8 mouse cellular contexts compared by ENCODE assay signal in the genomic region with DNA sequence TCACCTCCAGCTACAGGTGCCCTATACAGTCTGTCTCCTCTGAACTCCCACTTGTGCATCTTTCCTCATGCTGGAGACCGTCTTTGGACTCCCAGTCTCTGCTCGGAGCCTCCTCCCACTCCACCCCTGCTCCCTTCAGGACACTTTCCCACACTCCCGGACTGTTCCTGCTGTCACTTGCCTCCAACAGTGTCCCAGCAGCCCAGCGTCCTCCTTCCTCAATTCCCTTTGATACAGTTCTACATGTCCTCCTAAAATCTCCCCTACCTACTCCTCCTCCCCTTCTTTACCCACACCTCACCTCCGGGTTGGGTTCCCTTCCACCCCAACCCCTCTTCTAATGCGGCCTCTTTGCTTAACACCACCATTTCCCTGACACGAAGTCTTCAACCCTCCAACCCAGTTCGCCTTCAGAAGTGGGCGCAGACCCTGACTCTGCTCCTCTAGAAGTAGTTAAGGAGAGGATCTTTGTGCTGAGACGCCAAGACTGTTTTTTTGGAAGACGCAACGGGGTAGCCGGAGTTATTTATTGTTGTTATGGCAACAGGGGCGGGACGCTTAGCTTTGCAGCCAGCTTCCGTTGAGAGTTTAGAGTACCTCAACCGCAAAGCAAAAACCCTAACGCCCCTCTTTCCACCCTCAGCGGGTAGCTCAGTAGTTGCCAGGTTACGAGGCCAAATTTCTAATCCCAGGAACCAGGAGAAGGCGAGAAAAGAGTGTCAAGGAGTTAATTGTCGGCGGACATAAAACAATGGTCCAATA. TPM values are rescaled to one million over a fixed set of nuclear protein-coding genes. Genes with fewer than 3 reads are reported as not detected.
DNase-seq lines count a peak whose midpoint lies in the region; TF ChIP-seq lines count a peak whose summit lies in the region.

Gene Lrrc23 (minus strand): TSS at position 506 of the 762 bp plus-strand sequence.

- no peaks in the 10 kb centered on the region for H3K36me3 ChIP-seq in limb, embryonic 10.5 days
- H3K36me3 ChIP-seq in midbrain, embryonic 10.5 days = no peaks in the 10 kb centered on the region
- H3K36me3 ChIP-seq in thymus, adult 2 months (ENCODE audit: control insufficient read depth, insufficient read depth, low read length) = no peaks in the 10 kb centered on the region

- TF ChIP-seq POLR2A in thymus, adult 2 months (IDR thresholded peaks at IDR 0.05; ENCODE audit: control insufficient read depth, extremely low read depth, insufficient read depth, low read length, poor library complexity) = no peak

- peaks cover 23% of the 10 kb centered on the region for H3K27me3 ChIP-seq in limb, embryonic 10.5 days (ENCODE audit: low read depth, poor library complexity, severe bottlenecking)
- H3K27me3 ChIP-seq in midbrain, embryonic 10.5 days (ENCODE audit: low read depth, poor library complexity, severe bottlenecking) = peaks cover 24% of the 10 kb centered on the region
- no peaks in the 10 kb centered on the region for H3K27me3 ChIP-seq in thymus, adult 2 months (ENCODE audit: control insufficient read depth, insufficient read depth, low read length)

- peak within 1 kb of the TSS; percentile 50 for H3K27ac ChIP-seq in limb, embryonic 10.5 days
- H3K27ac ChIP-seq in midbrain, embryonic 10.5 days (replicated peaks) = peak within 1 kb of the TSS; percentile 65
- peak within 1 kb of the TSS; percentile 67 for H3K27ac ChIP-seq in thymus, adult 2 months (ENCODE audit: control insufficient read depth, insufficient read depth, low read length)

- peak; percentile 44 for DNase-seq in ovary, postnatal 36 days (ENCODE audit: low spot score)
- no peak for DNase-seq in ovary, adult 18-20 months (ENCODE audit: low spot score)
- peak; percentile 81 for DNase-seq in embryo, embryonic 9.5 days (ENCODE audit: extremely low spot score)
- DNase-seq in heart, postnatal 14 days = peak; percentile 36 to 51
- DNase-seq in limb, embryonic 10.5 days (ENCODE audit: low spot score) = peak; percentile 67
- DNase-seq in midbrain, embryonic 10.5 days (ENCODE audit: low spot score) = peak; percentile 73
- peak; percentile 76 for DNase-seq in thymus, adult 2 months
- no peak for DNase-seq in left cerebral cortex, postnatal 25 days (ENCODE audit: low spot score in 2 of 2)

- peak within 1 kb of the TSS; percentile 51 for H3K4me3 ChIP-seq in limb, embryonic 10.5 days
- H3K4me3 ChIP-seq in midbrain, embryonic 10.5 days = peak within 1 kb of the TSS; percentile 52
- peak within 1 kb of the TSS; percentile 49 for H3K4me3 ChIP-seq in thymus, adult 2 months (ENCODE audit: control insufficient read depth, insufficient read depth, low read length)

- peaks cover 18% of the 10 kb centered on the region for H3K4me1 ChIP-seq in limb, embryonic 10.5 days
- H3K4me1 ChIP-seq in midbrain, embryonic 10.5 days = peaks cover 30% of the 10 kb centered on the region
- H3K4me1 ChIP-seq in thymus, adult 2 months (replicated peaks; ENCODE audit: control insufficient read depth, insufficient read depth, low read length) = peaks cover 28% of the 10 kb centered on the region

- H3K9me3 ChIP-seq in limb, embryonic 10.5 days (replicated peaks) = no peaks in the 10 kb centered on the region
- H3K9me3 ChIP-seq in midbrain, embryonic 10.5 days (replicated peaks) = no peaks in the 10 kb centered on the region

- 4% methylated on average over 23 of the region's 23 CpGs for WGBS in limb, embryonic 10.5 days
- WGBS in midbrain, embryonic 10.5 days = 4% methylated on average over 23 of the region's 23 CpGs
- 6% methylated on average over 23 of the region's 23 CpGs for WGBS in thymus, adult 2 months

- intact Hi-C loops in heart, postnatal 14 days (cut with DNase I) = no loop called here
- intact Hi-C loops in left cerebral cortex, postnatal 25 days (cut with DNase I) = no loop called here

- TF ChIP-seq CTCF in thymus, adult 2 months (IDR thresholded peaks at IDR 0.05; ENCODE audit: borderline replicate concordance, control insufficient read depth, extremely low read depth, insufficient read depth, low read length, poor library complexity) = no peak

RNA-seq across cellular contexts. Expression of gene Lrrc23, which starts in this region (rescaled TPM):
- 1 to 10 TPM in 1 of 2 experiments, under 1 TPM in 1; 0.51 to 1.0 TPM for total RNA-seq in heart, postnatal 14 days (2021)
- 0.35 and 0.68 TPM in 2 replicates for polyA plus RNA-seq in limb, embryonic 10.5 days (2016; fragmentation: Nextera tagmentation; extraction: Ambion mirVana)
- 1.3 and 1.4 TPM in 2 replicates for polyA plus RNA-seq in midbrain, embryonic 10.5 days (2016; fragmentation: Nextera tagmentation; extraction: Ambion mirVana)
- polyA plus RNA-seq in thymus, adult 2 months (2012; rRNA removed) = 4.0 and 5.5 TPM in 2 replicates
- total RNA-seq in left cerebral cortex, postnatal 25 days (2021) = 1 to 10 TPM; 1.5 to 1.9 TPM

Comparison
In these comparisons a context has a peak if more than half of its experiments do, and no peak if none do; other contexts are left out.
1. DNase-seq: peak in ovary, postnatal 36 days (single experiment), embryo, embryonic 9.5 days (single experiment), heart, postnatal 14 days (2 of 2), midbrain, embryonic 10.5 days (single experiment) and thymus, adult 2 months (single experiment); none in ovary, adult 18-20 months (single experiment) and left cerebral cortex, postnatal 25 days (0 of 2).
2. Peak in DNase-seq, H3K4me3 ChIP-seq and H3K27ac ChIP-seq in limb, embryonic 10.5 days; RNA of the gene not detected or under 1 TPM.
3. Peak in every context shown above with its lines, with median percentiles within 50 percentile points of each other: H3K27ac ChIP-seq and H3K4me3 ChIP-seq.